Mouse (Mus musculus): ENCODE measurements at regions not wholly inside any gene's neighbourhood (a gene's known extent, or its start where the extent isn't known, plus 50 kb on each side); places are given as distances from the start of the nearest gene placed in this dataset.

GRCm38 (mm10) chr11:112851321-112851720, 69.3 kb downstream of the Sox9 start:
- TF ChIP-seq CTCF (IDR thresholded peaks at IDR 0.05; ENCODE audit: borderline replicate concordance, extremely low read depth, insufficient read depth, insufficient read length): no peak
- TF ChIP-seq POLR2A (IDR thresholded peaks at IDR 0.05; ENCODE audit: borderline replicate concordance, extremely low read depth, insufficient read depth, insufficient read length, poor library complexity, severe bottlenecking): no peak

Data from brain, embryonic 14.5 days (tissue).